Mouse (Mus musculus): ENCODE data around the gene Gatad1. TPM values are rescaled to one million over a fixed set of nuclear protein-coding genes. Genes with fewer than 3 reads are reported as not detected.

Gene Gatad1
- polyA plus RNA-seq, 1 experiment from 2014 or later: 86.4 TPM

DNA sequence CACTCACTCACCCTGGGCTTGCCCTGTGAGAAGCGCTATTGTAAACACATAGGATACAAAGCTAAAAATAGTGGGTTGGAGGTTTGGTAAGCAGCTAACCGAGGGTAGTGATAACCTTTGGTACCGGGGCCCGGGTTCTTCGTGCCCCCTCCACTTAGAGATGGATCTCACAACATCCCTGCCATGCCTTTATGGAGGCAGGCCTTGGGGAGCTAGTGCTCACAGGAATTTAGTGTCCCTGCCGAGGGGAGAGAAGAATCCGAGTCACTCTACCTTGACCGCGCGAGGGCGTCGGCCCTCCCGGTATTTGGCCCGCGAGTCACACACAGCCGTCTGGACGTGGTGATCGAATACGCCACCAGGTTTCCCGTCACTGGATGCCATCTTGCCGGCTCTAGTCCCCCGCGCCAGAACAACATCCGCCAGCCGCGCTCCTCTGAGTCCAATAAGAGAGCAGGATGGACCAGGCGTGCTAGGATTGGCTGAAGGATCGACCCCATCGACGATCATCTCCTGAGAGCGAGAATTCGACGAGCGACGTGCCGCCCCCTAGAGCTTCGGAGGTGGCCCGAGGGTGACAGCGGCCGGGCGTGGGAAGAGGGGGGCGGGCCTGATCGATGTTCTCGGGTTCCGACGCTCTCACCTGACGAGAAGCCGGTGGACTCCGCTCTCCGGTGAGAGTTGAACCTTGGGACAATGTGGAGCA lies 61.1 kb downstream of the Gatad1 start, which contains the start of gene Pex1:
Gene Pex1 (plus strand): TSS at position 374 of the 706 bp plus-strand sequence.
- Histone ChIP-seq H3K4me1 (ENCODE audit: control insufficient read depth, insufficient read depth, low read length) (peaks cover 11% of the 10 kb centered on the region), H3K9me3 (ENCODE audit: control insufficient read depth, low read length) (no peaks in the 10 kb centered on the region), H3K27me3 (ENCODE audit: control insufficient read depth, insufficient read depth, low read length) (no peaks in the 10 kb centered on the region), H3K36me3 (ENCODE audit: control insufficient read depth, insufficient read depth, low read length) (no peaks in the 10 kb centered on the region), H3K4me2 (peak within 1 kb of the TSS; percentile 74), H3K4me3 (ENCODE audit: low read depth, low read length) (peak within 1 kb of the TSS; percentile 83), H3K9ac (ENCODE audit: low read length) (peak within 1 kb of the TSS; percentile 77), H3K27ac (ENCODE audit: low read depth, low read length) (no peak within 1 kb of the TSS)
- under 1% methylated on average over 50 of the region's 50 CpGs for WGBS
- peak; percentile 98 for DNase-seq (ENCODE audit: low spot score, missing footprints)
- peak; percentile 98 for ATAC-seq (ENCODE audit: low FRiP score)

Small RNAs within 50 kb of the gene (microRNA-seq; reads per million reads assigned to microRNA genes)
- gene Gm22926: not detected
- not detected for gene Gm26238

Other genes starting within 250 kb of the Gatad1 start
- gene Fam133b, start 113.4 kb downstream of the Gatad1 start, polyA plus RNA-seq (2014; fragmentation: Nextera tagmentation; extraction: Ambion mirVana): 43.0 and 47.3 TPM in 2 replicates
- 2.0 and 3.4 TPM in 2 replicates for gene 1700109H08Rik, start 85.6 kb downstream of the Gatad1 start, polyA plus RNA-seq (2014; fragmentation: Nextera tagmentation; extraction: Ambion mirVana)
- gene Pex1, start 61.1 kb downstream of the Gatad1 start, polyA plus RNA-seq (2014; fragmentation: Nextera tagmentation; extraction: Ambion mirVana): 13.3 and 13.6 TPM in 2 replicates
- 13.8 and 15.9 TPM in 2 replicates for gene Rbm48, start 60.6 kb downstream of the Gatad1 start, polyA plus RNA-seq (2014; fragmentation: Nextera tagmentation; extraction: Ambion mirVana)
- gene Tmbim7, start 6.0 kb downstream of the Gatad1 start, polyA plus RNA-seq (2014; fragmentation: Nextera tagmentation; extraction: Ambion mirVana): not detected in 2 replicates
- gene Ankib1, start 145.7 kb upstream of the Gatad1 start, polyA plus RNA-seq (2014; fragmentation: Nextera tagmentation; extraction: Ambion mirVana): 15.0 and 15.9 TPM in 2 replicates
- 68.0 and 77.8 TPM in 2 replicates for gene Krit1, start 146.0 kb upstream of the Gatad1 start, polyA plus RNA-seq (2014; fragmentation: Nextera tagmentation; extraction: Ambion mirVana)
- 0.10 TPM in 1 of 2 replicates, not detected in the other for gene Lrrd1, start 188.0 kb upstream of the Gatad1 start, polyA plus RNA-seq (2014; fragmentation: Nextera tagmentation; extraction: Ambion mirVana)
- 10.4 and 12.2 TPM in 2 replicates for gene Mterf1a, start 236.7 kb upstream of the Gatad1 start, polyA plus RNA-seq (2014; fragmentation: Nextera tagmentation; extraction: Ambion mirVana)

Measured in midbrain, embryonic 11.5 days (tissue).